Mouse (Mus musculus) lung, postnatal 14 days (tissue): Measurements from ENCODE around the gene 2010300C02Rik.
"Not testable (repeated sequence)": the region's sequence is repeated elsewhere in the genome, so short reads cannot be mapped to it uniquely, and the experiment has no call there.

Source experiments
- DNase-seq: peaks from one replicate; pipeline ENCODE4 v3.0.0; 2021

Gene 2010300C02Rik

GRCm38 (mm10) chr1:37719761-37720640 is at the start of gene 2010300C02Rik:
2010300C02Rik (minus strand) TSS chr1:37720085.
- DNase-seq, result peak; percentile 67

- no peak for DNase-seq
Observed at GRCm38 (mm10) chr1:37759407-37759806, 39.5 kb upstream of the 2010300C02Rik start.

GRCm38 (mm10) chr1:37744650-37745259 is 24.9 kb upstream of the 2010300C02Rik start:
- no peak for DNase-seq

GRCm38 (mm10) chr1:37742602-37743270 is 22.9 kb upstream of the 2010300C02Rik start:
- no peak for DNase-seq

- no peak for DNase-seq
Observed at GRCm38 (mm10) chr1:37742126-37742525, 22.2 kb upstream of the 2010300C02Rik start.

GRCm38 (mm10) chr1:37740161-37740802 is 20.4 kb upstream of the 2010300C02Rik start:
- no peak for DNase-seq

- no peak for DNase-seq
Observed at GRCm38 (mm10) chr1:37738895-37739294, 19.0 kb upstream of the 2010300C02Rik start.

GRCm38 (mm10) chr1:37737045-37737444 is 17.2 kb upstream of the 2010300C02Rik start:
- DNase-seq, result no peak

GRCm38 (mm10) chr1:37735932-37736331 is 16.0 kb upstream of the 2010300C02Rik start:
- DNase-seq, result no peak

- no peak for DNase-seq
Observed at GRCm38 (mm10) chr1:37734841-37735240, 15.0 kb upstream of the 2010300C02Rik start.

GRCm38 (mm10) chr1:37729353-37729752 is 9.5 kb upstream of the 2010300C02Rik start:
- DNase-seq, result no peak

- DNase-seq, result no peak
Observed at GRCm38 (mm10) chr1:37728053-37728452, 8.2 kb upstream of the 2010300C02Rik start.

- no peak for DNase-seq
Observed at GRCm38 (mm10) chr1:37727186-37727585, 7.3 kb upstream of the 2010300C02Rik start.

GRCm38 (mm10) chr1:37726426-37726825 is 6.5 kb upstream of the 2010300C02Rik start:
- DNase-seq, result no peak

- no peak for DNase-seq
Observed at GRCm38 (mm10) chr1:37725880-37726279, 6.0 kb upstream of the 2010300C02Rik start.

GRCm38 (mm10) chr1:37721092-37721491 is 1.2 kb upstream of the 2010300C02Rik start:
- no peak for DNase-seq

GRCm38 (mm10) chr1:37719030-37719723 is 708 bp downstream of the 2010300C02Rik start:
- DNase-seq, result no peak

- no peak for DNase-seq
Observed at GRCm38 (mm10) chr1:37718516-37718915, 1.4 kb downstream of the 2010300C02Rik start.

GRCm38 (mm10) chr1:37717415-37718195 is 2.3 kb downstream of the 2010300C02Rik start:
- no peak for DNase-seq

- DNase-seq, result not testable (repeated sequence)
Observed at GRCm38 (mm10) chr1:37712357-37712737, 7.5 kb downstream of the 2010300C02Rik start.

GRCm38 (mm10) chr1:37711596-37712356 is 8.1 kb downstream of the 2010300C02Rik start:
- no peak for DNase-seq
